ENCODE assay signal across 19 mouse cellular contexts in the genomic region with DNA sequence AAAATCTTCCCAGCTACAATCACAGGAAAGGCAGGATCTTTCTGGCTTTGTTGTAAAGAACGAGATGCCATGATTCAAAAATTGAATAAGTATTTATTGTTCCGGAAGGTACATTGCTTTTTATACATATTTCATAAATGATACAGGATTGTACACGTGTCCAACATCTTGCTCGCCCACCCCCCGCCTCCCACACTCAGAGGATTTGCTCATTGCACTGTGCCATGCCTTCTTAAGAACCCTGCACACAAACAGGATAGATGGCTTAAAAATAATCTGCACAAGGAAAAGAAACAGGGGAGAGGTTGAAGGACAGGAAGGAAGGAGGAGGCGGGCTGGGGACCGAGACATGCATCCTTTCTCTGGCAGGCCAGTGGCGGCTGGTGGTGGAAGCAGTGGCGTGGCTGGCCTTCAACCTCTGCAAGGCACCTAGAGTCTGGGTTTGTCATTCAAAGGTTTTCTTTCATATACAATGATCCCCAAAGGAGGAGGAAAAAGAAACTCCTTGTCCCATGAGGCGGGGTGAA. TPM values are rescaled to one million over a fixed set of nuclear protein-coding genes. Genes with fewer than 3 reads are reported as not detected.
A peak's percentile ranks its signal among the peaks of the same experiment; 100 is the strongest.
DNase-seq lines count a peak whose midpoint lies in the region; ATAC-seq and TF ChIP-seq lines count a peak whose summit lies in the region.
"Had no signal": no experiment of that assay in that cellular context is flagged by ENCODE, and none has a peak within 500 bp of the region (broad histone marks: within the 10 kb centered on the region; RNA-seq: fewer than 3 reads in every experiment).

No protein-coding gene starts in this region.

- no peak overlapping the region for H3K4me2 ChIP-seq in heart, embryonic 11.5 days
- H3K4me2 ChIP-seq in kidney, postnatal 0 days (ENCODE audit: low read length): no peak overlapping the region
- H3K4me2 ChIP-seq in kidney, embryonic 14.5 days (replicated peaks; ENCODE audit: low read depth, low read length): no peak overlapping the region
- no peak overlapping the region for H3K4me2 ChIP-seq in lung, embryonic 15.5 days
- H3K4me2 ChIP-seq: liver, embryonic 15.5 days; neural tube, embryonic 12.5 days had no signal

- TF ChIP-seq POLR2A in lung, adult 2 months (IDR thresholded peaks at IDR 0.05; ENCODE audit: borderline replicate concordance, extremely low read depth, low read depth, low read length): no peak
- no peak for TF ChIP-seq POLR2A in olfactory bulb, adult 2 months (IDR thresholded peaks at IDR 0.05; ENCODE audit: insufficient read depth, low read depth, low read length)

- TF ChIP-seq CTCF in kidney, postnatal 0 days (IDR thresholded peaks at IDR 0.05; ENCODE audit: low read depth): no peak
- no peak for TF ChIP-seq CTCF in lung, adult 2 months (IDR thresholded peaks at IDR 0.05; ENCODE audit: insufficient read depth, low read length)
- no peak for TF ChIP-seq CTCF in olfactory bulb, adult 2 months (IDR thresholded peaks at IDR 0.05; ENCODE audit: insufficient read depth, low read depth, low read length)

- WGBS in heart, embryonic 11.5 days (ENCODE audit: insufficient replicate concordance): 73% methylated on average over 10 of the region's 10 CpGs
- 87% methylated on average over 10 of the region's 10 CpGs for WGBS in kidney, postnatal 0 days
- 84% methylated on average over 10 of the region's 10 CpGs for WGBS in kidney, embryonic 14.5 days
- WGBS in lung, embryonic 15.5 days: 75% methylated on average over 10 of the region's 10 CpGs
- 71% methylated on average over 10 of the region's 10 CpGs for WGBS in lung, adult 2 months
- 70% methylated on average over 10 of the region's 10 CpGs for WGBS in olfactory bulb, adult 2 months

- no peaks in the 10 kb centered on the region; the same call in 1 of the 2 replicates for H3K36me3 ChIP-seq in heart, embryonic 11.5 days (ENCODE audit: control insufficient read depth, insufficient read depth, low read length)
- H3K36me3 ChIP-seq in kidney, postnatal 0 days (ENCODE audit: insufficient read depth, low read length): no peaks in the 10 kb centered on the region
- H3K36me3 ChIP-seq in kidney, embryonic 14.5 days (ENCODE audit: control insufficient read depth, insufficient read depth, low read length): no peaks in the 10 kb centered on the region
- no peaks in the 10 kb centered on the region for H3K36me3 ChIP-seq in lung, embryonic 15.5 days
- H3K36me3 ChIP-seq: liver, embryonic 15.5 days; neural tube, embryonic 12.5 days had no signal

- DNase-seq in heart, adult 9 months (ENCODE audit: low spot score in 2 of 2): no peak
- DNase-seq in kidney, postnatal 0 days (ENCODE audit: low spot score): no peak
- DNase-seq in lung, adult 2 months: no peak
- DNase-seq: cerebellum, adult 8-10 months; gastrocnemius, postnatal 36 days; kidney, adult 18-20 months; left cerebral cortex, postnatal 4 days had no signal

- no peak for ATAC-seq in heart, embryonic 11.5 days (replicated peaks; ENCODE audit: insufficient number of reproducible peaks, low FRiP score, low TSS enrichment)
- no peak for ATAC-seq in kidney, postnatal 0 days (replicated peaks; ENCODE audit: low FRiP score, low read depth)
- no peak for ATAC-seq in kidney, embryonic 14.5 days (ENCODE audit: low FRiP score, low TSS enrichment)
- ATAC-seq in lung, embryonic 15.5 days (ENCODE audit: borderline replicate concordance, extremely low read depth, low FRiP score, low TSS enrichment): peak; percentile 32; the same call in 1 of the 2 replicates
- ATAC-seq: hindbrain, embryonic 16.5 days had no signal

- no peak overlapping the region for H3K9ac ChIP-seq in heart, embryonic 11.5 days (ENCODE audit: low read depth, low read length)
- H3K9ac ChIP-seq in kidney, postnatal 0 days (ENCODE audit: low read depth, low read length): no peak overlapping the region
- no peak overlapping the region for H3K9ac ChIP-seq in kidney, embryonic 14.5 days (ENCODE audit: low read depth, low read length)
- no peak overlapping the region for H3K9ac ChIP-seq in lung, embryonic 15.5 days
- H3K9ac ChIP-seq: liver, embryonic 15.5 days; neural tube, embryonic 12.5 days had no signal

- H3K27ac ChIP-seq in heart, embryonic 11.5 days (ENCODE audit: low read depth, low read length): 0 out of 2 replicates have a peak overlapping the region, but pooled peaks have one; percentile 18
- H3K27ac ChIP-seq in kidney, postnatal 0 days: 0 out of 2 replicates have a peak overlapping the region, but pooled peaks have one; percentile 25
- H3K27ac ChIP-seq in kidney, embryonic 14.5 days (ENCODE audit: low read depth, low read length): no peak overlapping the region
- peak overlapping the region; percentile 59 for H3K27ac ChIP-seq in lung, embryonic 15.5 days
- peak overlapping the region; percentile 89 for H3K27ac ChIP-seq in olfactory bulb, adult 2 months (ENCODE audit: insufficient read depth, low read depth, low read length)
- H3K27ac ChIP-seq: liver, embryonic 15.5 days; neural tube, embryonic 12.5 days had no signal

- no peaks in the 10 kb centered on the region for H3K9me3 ChIP-seq in heart, embryonic 11.5 days (replicated peaks; ENCODE audit: control insufficient read depth, low read length)
- no peaks in the 10 kb centered on the region for H3K9me3 ChIP-seq in kidney, postnatal 0 days (replicated peaks; ENCODE audit: low read length)
- no peaks in the 10 kb centered on the region for H3K9me3 ChIP-seq in kidney, embryonic 14.5 days (ENCODE audit: control insufficient read depth, low read length)
- H3K9me3 ChIP-seq in lung, embryonic 15.5 days: no peaks in the 10 kb centered on the region
- H3K9me3 ChIP-seq: G1E; liver, embryonic 15.5 days; neural tube, embryonic 12.5 days had no signal

- peaks cover 32% of the 10 kb centered on the region for H3K4me1 ChIP-seq in heart, embryonic 11.5 days (ENCODE audit: control insufficient read depth, insufficient read depth, low read length)
- no peaks in the 10 kb centered on the region for H3K4me1 ChIP-seq in kidney, postnatal 0 days (replicated peaks; ENCODE audit: insufficient read depth, low read length)
- 0 out of 2 replicates have a peak, but pooled peaks cover 6% of the 10 kb centered on the region for H3K4me1 ChIP-seq in kidney, embryonic 14.5 days (ENCODE audit: control insufficient read depth, insufficient read depth, low read length)
- peaks cover 25% of the 10 kb centered on the region; the same call in 1 of the 2 replicates for H3K4me1 ChIP-seq in lung, embryonic 15.5 days
- 0 out of 2 replicates have a peak, but pooled peaks cover 8% of the 10 kb centered on the region for H3K4me1 ChIP-seq in lung, adult 2 months (ENCODE audit: control insufficient read depth, insufficient read depth, low read length)
- H3K4me1 ChIP-seq in olfactory bulb, adult 2 months (ENCODE audit: control insufficient read depth, insufficient read depth, low read length): peaks cover 9% of the 10 kb centered on the region
- H3K4me1 ChIP-seq: liver, embryonic 15.5 days had no signal

- H3K4me3 ChIP-seq in heart, embryonic 11.5 days (ENCODE audit: low read depth, low read length): no peak overlapping the region
- H3K4me3 ChIP-seq in kidney, postnatal 0 days (replicated peaks; ENCODE audit: low read depth, low read length): no peak overlapping the region
- no peak overlapping the region for H3K4me3 ChIP-seq in kidney, embryonic 14.5 days (ENCODE audit: low read length)
- no peak overlapping the region for H3K4me3 ChIP-seq in lung, embryonic 15.5 days
- no peak overlapping the region for H3K4me3 ChIP-seq in lung, adult 2 months (replicated peaks; ENCODE audit: extremely low read depth, low read depth, low read length)
- no peak overlapping the region for H3K4me3 ChIP-seq in olfactory bulb, adult 2 months (ENCODE audit: insufficient read depth, low read depth, low read length)
- H3K4me3 ChIP-seq: liver, embryonic 15.5 days; neural tube, embryonic 12.5 days had no signal

- H3K27me3 ChIP-seq in heart, embryonic 11.5 days (ENCODE audit: control insufficient read depth, insufficient read depth, low read length): no peaks in the 10 kb centered on the region
- no peaks in the 10 kb centered on the region for H3K27me3 ChIP-seq in kidney, postnatal 0 days (ENCODE audit: insufficient read depth, low read length)
- H3K27me3 ChIP-seq in kidney, embryonic 14.5 days (ENCODE audit: control insufficient read depth, insufficient read depth, low read length): no peaks in the 10 kb centered on the region
- no peaks in the 10 kb centered on the region for H3K27me3 ChIP-seq in lung, embryonic 15.5 days
- H3K27me3 ChIP-seq: liver, embryonic 15.5 days; neural tube, embryonic 12.5 days had no signal

RNA-seq across cellular contexts. Expression of a gene that starts 5.4 kb away (rescaled TPM):
- polyA plus RNA-seq in heart, embryonic 11.5 days (2014; fragmentation: Nextera tagmentation; extraction: Ambion mirVana): 5.1 and 5.5 TPM in 2 replicates
- polyA plus RNA-seq in kidney, postnatal 0 days (2015; fragmentation: Nextera tagmentation; extraction: Ambion mirVana): 1.6 and 1.7 TPM in 2 replicates
- 1.9 and 2.3 TPM in 2 replicates for polyA plus RNA-seq in kidney, embryonic 14.5 days (2014; fragmentation: Nextera tagmentation; extraction: Ambion mirVana)
- 2.1 and 2.7 TPM in 2 replicates for polyA plus RNA-seq in lung, embryonic 15.5 days (2015; fragmentation: Nextera tagmentation; extraction: Ambion mirVana)
- polyA plus RNA-seq in lung, adult 2 months (2012; rRNA removed): 0.78 and 2.0 TPM in 2 replicates
- polyA plus RNA-seq in olfactory bulb, adult 2 months (2012; ENCODE audit: insufficient read depth, insufficient read length, low replicate concordance, missing spikeins): not detected in 2 replicates
- polyA plus RNA-seq: G1E had no signal

RNA-seq across cellular contexts. Expression of a gene that starts 43.5 kb away (rescaled TPM):
- polyA plus RNA-seq in heart, embryonic 11.5 days (2014; fragmentation: Nextera tagmentation; extraction: Ambion mirVana): 1.5 and 1.8 TPM in 2 replicates
- 0.33 and 0.38 TPM in 2 replicates for polyA plus RNA-seq in kidney, postnatal 0 days (2015; fragmentation: Nextera tagmentation; extraction: Ambion mirVana)
- 0.19 and 0.85 TPM in 2 replicates for polyA plus RNA-seq in kidney, embryonic 14.5 days (2014; fragmentation: Nextera tagmentation; extraction: Ambion mirVana)
- 0.14 and 0.60 TPM in 2 replicates for polyA plus RNA-seq in lung, embryonic 15.5 days (2015; fragmentation: Nextera tagmentation; extraction: Ambion mirVana)
- polyA plus RNA-seq in lung, adult 2 months (2012; rRNA removed): 0.41 TPM in 1 of 2 replicates, not detected in the other
- polyA plus RNA-seq in olfactory bulb, adult 2 months (2012; ENCODE audit: insufficient read depth, insufficient read length, low replicate concordance, missing spikeins): not detected in 2 replicates
- polyA plus RNA-seq: cortical plate, adult 2 months; embryonic facial prominence, embryonic 14.5 days; forebrain, embryonic 11.5 days; G1E; hindbrain, embryonic 16.5 days; neural tube, embryonic 12.5 days; thymus, postnatal 0 days had no signal

RNA-seq across cellular contexts. Expression of a gene that starts 51.5 kb away (rescaled TPM):
- polyA plus RNA-seq in heart, embryonic 11.5 days (2014; fragmentation: Nextera tagmentation; extraction: Ambion mirVana): 11.3 and 12.2 TPM in 2 replicates
- polyA plus RNA-seq in kidney, postnatal 0 days (2015; fragmentation: Nextera tagmentation; extraction: Ambion mirVana): 7.4 and 10.0 TPM in 2 replicates
- polyA plus RNA-seq in kidney, embryonic 14.5 days (2014; fragmentation: Nextera tagmentation; extraction: Ambion mirVana): 2.8 and 3.4 TPM in 2 replicates
- 1.8 and 5.7 TPM in 2 replicates for polyA plus RNA-seq in lung, embryonic 15.5 days (2015; fragmentation: Nextera tagmentation; extraction: Ambion mirVana)
- 2.3 TPM in 2 replicates for polyA plus RNA-seq in lung, adult 2 months (2012; rRNA removed)
- not detected in 2 replicates for polyA plus RNA-seq in olfactory bulb, adult 2 months (2012; ENCODE audit: insufficient read depth, insufficient read length, low replicate concordance, missing spikeins)
- polyA plus RNA-seq: embryonic facial prominence, embryonic 14.5 days had no signal
